ENCODE assay signal across 8 mouse cellular contexts in genomic region chr8:47941028-47941427, GRCm38 (mm10). TPM values are rescaled to one million over a fixed set of nuclear protein-coding genes. Genes with fewer than 3 reads are reported as not detected.
DNase-seq lines count a peak whose midpoint lies in the region; ATAC-seq and TF ChIP-seq lines count a peak whose summit lies in the region.

No protein-coding gene starts in this region.

- 58% methylated on average over 5 of the region's 5 CpGs for WGBS in hindbrain, embryonic 12.5 days
- WGBS in liver, postnatal 0 days (ENCODE audit: insufficient replicate concordance), result 60% methylated on average over 5 of the region's 5 CpGs

- peak; percentile 54 for DNase-seq in embryo, embryonic 10 days (ENCODE audit: low spot score)
- DNase-seq in embryo, embryonic 9.5 days (ENCODE audit: extremely low spot score), result no peak
- DNase-seq in adipocyte (ENCODE audit: low spot score), result peak; percentile 17
- no peak for DNase-seq in liver, postnatal 0 days
- DNase-seq in layer of hippocampus, postnatal 25 days (ENCODE audit: extremely low spot score in 1 of 2, low spot score in 1 of 2), result no peak
- no peak for DNase-seq in B cell, adult 2 months
- DNase-seq in cerebellum, adult 18-20 months, result no peak

- H3K4me2 ChIP-seq in hindbrain, embryonic 12.5 days (replicated peaks), result no peak overlapping the region
- H3K4me2 ChIP-seq in liver, postnatal 0 days (ENCODE audit: low read depth, low read length), result no peak overlapping the region

- peak; percentile 46; the same call in 1 of the 2 replicates for ATAC-seq in hindbrain, embryonic 12.5 days (ENCODE audit: low FRiP score)
- ATAC-seq in liver, postnatal 0 days, result no peak

- no peak for TF ChIP-seq EP300 in liver, postnatal 0 days (IDR thresholded peaks at IDR 0.05; ENCODE audit: low read depth)

- no peak overlapping the region for H3K4me3 ChIP-seq in hindbrain, embryonic 12.5 days
- H3K4me3 ChIP-seq in liver, postnatal 0 days (ENCODE audit: low read depth, low read length), result no peak overlapping the region

- H3K36me3 ChIP-seq in hindbrain, embryonic 12.5 days, result no peaks in the 10 kb centered on the region
- H3K36me3 ChIP-seq in liver, postnatal 0 days (replicated peaks; ENCODE audit: insufficient read depth, low read length), result no peaks in the 10 kb centered on the region

- H3K9ac ChIP-seq in hindbrain, embryonic 12.5 days, result no peak overlapping the region
- no peak overlapping the region for H3K9ac ChIP-seq in liver, postnatal 0 days (replicated peaks)

- no peaks in the 10 kb centered on the region for H3K9me3 ChIP-seq in hindbrain, embryonic 12.5 days (replicated peaks)
- no peaks in the 10 kb centered on the region for H3K9me3 ChIP-seq in liver, postnatal 0 days (ENCODE audit: low read length)

- H3K27ac ChIP-seq in hindbrain, embryonic 12.5 days, result 0 out of 2 replicates have a peak overlapping the region, but pooled peaks have one; percentile 30
- no peak overlapping the region for H3K27ac ChIP-seq in liver, postnatal 0 days (ENCODE audit: low read depth)

- TF ChIP-seq CTCF in liver, postnatal 0 days (IDR thresholded peaks at IDR 0.05; ENCODE audit: low read depth), result peak; percentile 25; the same call in 1 of the 2 replicates

- peaks cover 8% of the 10 kb centered on the region for H3K4me1 ChIP-seq in hindbrain, embryonic 12.5 days
- no peaks in the 10 kb centered on the region; the same call in 1 of the 2 replicates for H3K4me1 ChIP-seq in liver, postnatal 0 days (ENCODE audit: insufficient read depth)

- no peaks in the 10 kb centered on the region for H3K27me3 ChIP-seq in hindbrain, embryonic 12.5 days
- no peaks in the 10 kb centered on the region for H3K27me3 ChIP-seq in liver, postnatal 0 days (ENCODE audit: insufficient read depth, low read length)

RNA-seq across cellular contexts. Expression of gene Wwc2, which starts 49.7 kb away (rescaled TPM):
- polyA plus RNA-seq in hindbrain, embryonic 12.5 days (2016; fragmentation: Nextera tagmentation; extraction: Ambion mirVana), result 15.3 and 15.7 TPM in 2 replicates
- 1.8 TPM in 2 replicates for polyA plus RNA-seq in liver, postnatal 0 days (2015; fragmentation: Nextera tagmentation; extraction: Ambion mirVana)
- total RNA-seq in layer of hippocampus, postnatal 25 days (2021), result 10 to 100 TPM; 28.0 to 29.0 TPM

Comparison
In these comparisons a context has a peak if more than half of its experiments do, and no peak if none do; other contexts are left out.
1. DNase-seq: peak in embryo, embryonic 10 days (single experiment) and adipocyte (single experiment); none in embryo, embryonic 9.5 days (single experiment), liver, postnatal 0 days (single experiment), layer of hippocampus, postnatal 25 days (0 of 2), B cell, adult 2 months (0 of 2) and cerebellum, adult 18-20 months (0 of 2).